Mouse (Mus musculus): ENCODE results near the gene Tbata.

- TF ChIP-seq CTCF (conservative IDR thresholded peaks at IDR 0.05; ENCODE audit: insufficient read depth, insufficient read length, low read depth, low read length): no peak
- no peak for TF ChIP-seq POLR2A (IDR thresholded peaks at IDR 0.05; ENCODE audit: low read depth, low read length)
These were observed 34.2 kb upstream of the Tbata start for GRCm38 (mm10) chr10:61137567-61137966.
